Mouse (Mus musculus): ENCODE measurements around the gene Vwa1. TPM values are rescaled to one million over a fixed set of nuclear protein-coding genes. Genes with fewer than 3 reads are reported as not detected.

The Vwa1 gene
- polyA plus RNA-seq, 1 experiment, result 31.8 TPM

GRCm38 (mm10) chr4:155783486-155784080, 9.1 kb upstream of the Vwa1 start:
- no peak for DNase-seq (ENCODE audit: extremely low spot score in 1 of 2, low spot score in 1 of 2)

GRCm38 (mm10) chr4:155780895-155781294, 6.4 kb upstream of the Vwa1 start:
- no peak for DNase-seq (ENCODE audit: extremely low spot score in 1 of 2, low spot score in 1 of 2)

GRCm38 (mm10) chr4:155779498-155779897, 5.0 kb upstream of the Vwa1 start:
- DNase-seq (ENCODE audit: extremely low spot score in 1 of 2, low spot score in 1 of 2), result no peak

GRCm38 (mm10) chr4:155777816-155778215, 3.3 kb upstream of the Vwa1 start:
- no peak for DNase-seq (ENCODE audit: extremely low spot score in 1 of 2, low spot score in 1 of 2)

- peak; percentile 51 to 61 for DNase-seq (ENCODE audit: extremely low spot score in 1 of 2, low spot score in 1 of 2)
Measured at GRCm38 (mm10) chr4:155776704-155777335, 2.3 kb upstream of the Vwa1 start.

- no peak for DNase-seq (ENCODE audit: extremely low spot score in 1 of 2, low spot score in 1 of 2)
Measured at GRCm38 (mm10) chr4:155775855-155776254, 1.4 kb upstream of the Vwa1 start.

- DNase-seq (ENCODE audit: extremely low spot score in 1 of 2, low spot score in 1 of 2), result peak; percentile 34 to 47
Measured at GRCm38 (mm10) chr4:155774971-155775740, 658 bp upstream of the Vwa1 start.

GRCm38 (mm10) chr4:155773335-155774078, 991 bp downstream of the Vwa1 start:
- no peak for DNase-seq (ENCODE audit: extremely low spot score in 1 of 2, low spot score in 1 of 2)

- DNase-seq (ENCODE audit: extremely low spot score in 1 of 2, low spot score in 1 of 2), result no peak
Measured at GRCm38 (mm10) chr4:155772786-155773185, 1.7 kb downstream of the Vwa1 start.

- no peak for DNase-seq (ENCODE audit: extremely low spot score in 1 of 2, low spot score in 1 of 2)
Measured at GRCm38 (mm10) chr4:155771706-155772105, 2.8 kb downstream of the Vwa1 start.

- no peak for DNase-seq (ENCODE audit: extremely low spot score in 1 of 2, low spot score in 1 of 2)
Measured at GRCm38 (mm10) chr4:155770626-155771025, 3.9 kb downstream of the Vwa1 start.

GRCm38 (mm10) chr4:155769880-155770512, 4.5 kb downstream of the Vwa1 start:
- DNase-seq (ENCODE audit: extremely low spot score in 1 of 2, low spot score in 1 of 2), result peak in 1 of 2 experiments; percentile 94

- no peak for DNase-seq (ENCODE audit: extremely low spot score in 1 of 2, low spot score in 1 of 2)
Measured at GRCm38 (mm10) chr4:155769496-155769879, 5.0 kb downstream of the Vwa1 start.

- DNase-seq (ENCODE audit: extremely low spot score in 1 of 2, low spot score in 1 of 2), result no peak
Measured at GRCm38 (mm10) chr4:155762357-155762756, 12.1 kb downstream of the Vwa1 start.

GRCm38 (mm10) chr4:155761356-155762099, 13.0 kb downstream of the Vwa1 start:
- no peak for DNase-seq (ENCODE audit: extremely low spot score in 1 of 2, low spot score in 1 of 2)

GRCm38 (mm10) chr4:155760613-155761355, 13.7 kb downstream of the Vwa1 start, which contains the start of gene Atad3a:
Atad3a (minus strand) TSS chr4:155761093.
- DNase-seq (ENCODE audit: extremely low spot score in 1 of 2, low spot score in 1 of 2), result peak; percentile 93 to 99

GRCm38 (mm10) chr4:155759862-155760612, 14.5 kb downstream of the Vwa1 start:
- DNase-seq (ENCODE audit: extremely low spot score in 1 of 2, low spot score in 1 of 2), result no peak

GRCm38 (mm10) chr4:155757011-155757410, 17.5 kb downstream of the Vwa1 start:
- DNase-seq (ENCODE audit: extremely low spot score in 1 of 2, low spot score in 1 of 2), result no peak

Measured in frontal cortex, adult 2 months (tissue).